Mouse (Mus musculus) adrenal gland (tissue): ENCODE measurements around the gene Gas1.

ENCODE experiments used
- intact Hi-C: fragments of 180-260 bp; cut with DNase I; formaldehyde crosslinking; loops from one replicate; pipeline ENCODE4 v1.15.1; 2025

Gene Gas1

GRCm38 (mm10) chr13:60125020-60125419 is 52.1 kb downstream of the Gas1 start:
- intact Hi-C loops, result no loop called here

DNA sequence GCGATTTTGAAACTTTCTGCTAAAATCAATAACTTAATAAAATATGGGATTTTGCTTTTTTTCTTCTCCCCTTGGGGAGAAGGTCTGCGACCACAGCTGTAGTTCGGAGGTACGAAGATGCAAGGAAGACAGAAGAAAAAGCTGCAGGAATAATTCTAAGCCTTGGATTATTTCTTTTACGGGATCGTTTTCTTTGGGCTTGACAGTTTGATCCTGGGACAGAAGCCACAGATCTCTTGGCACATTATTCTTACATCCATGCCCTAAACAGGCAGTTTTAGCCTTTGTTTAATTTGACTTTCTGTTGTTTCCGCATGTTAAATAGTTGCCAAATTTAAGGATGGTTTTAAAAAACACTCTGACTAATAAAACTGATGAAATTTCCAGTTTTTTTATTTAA is 52.7 kb downstream of the Gas1 start:
- intact Hi-C loops, result no loop called here
